Mouse (Mus musculus): Measurements from ENCODE around the gene Asphd1. TPM values are rescaled to one million over a fixed set of nuclear protein-coding genes. Genes with fewer than 3 reads are reported as not detected.

Asphd1 gene
- polyA plus RNA-seq, 1 experiment from 2014 or later, result not detected

GRCm38 (mm10) chr7:126967361-126967760 lies 18.0 kb upstream of the Asphd1 start:
- peaks cover 23% of the 10 kb centered on the region for H3K27me3 ChIP-seq (ENCODE audit: low read depth, poor library complexity, severe bottlenecking)
- H3K27ac ChIP-seq, result no peak overlapping the region
- DNase-seq (ENCODE audit: low spot score), result no peak
- H3K9me3 ChIP-seq (replicated peaks), result no peaks in the 10 kb centered on the region
- H3K4me1 ChIP-seq, result 0 out of 2 replicates have a peak, but pooled peaks cover 5% of the 10 kb centered on the region
- no peaks in the 10 kb centered on the region for H3K36me3 ChIP-seq
- WGBS, result 60% methylated on average over 6 of the region's 6 CpGs
- H3K4me3 ChIP-seq, result no peak overlapping the region

- H3K27ac ChIP-seq, result no peak overlapping the region
- H3K4me3 ChIP-seq, result no peak overlapping the region
- H3K27me3 ChIP-seq (ENCODE audit: low read depth, poor library complexity, severe bottlenecking), result peaks cover 31% of the 10 kb centered on the region
- no peaks in the 10 kb centered on the region for H3K36me3 ChIP-seq
- 0 out of 2 replicates have a peak, but pooled peaks cover 5% of the 10 kb centered on the region for H3K4me1 ChIP-seq
- H3K9me3 ChIP-seq (replicated peaks), result no peaks in the 10 kb centered on the region
- DNase-seq (ENCODE audit: low spot score), result no peak
- WGBS, result 87% methylated on average over 3 of the region's 3 CpGs
Observed at GRCm38 (mm10) chr7:126965568-126965967, 16.2 kb upstream of the Asphd1 start.

GRCm38 (mm10) chr7:126963548-126964286 lies 14.3 kb upstream of the Asphd1 start:
- peak; percentile 64 for DNase-seq (ENCODE audit: low spot score)
- Histone ChIP-seq H3K4me1 (0 out of 2 replicates have a peak, but pooled peaks cover 5% of the 10 kb centered on the region), H3K9me3 (replicated peaks) (no peaks in the 10 kb centered on the region), H3K36me3 (no peaks in the 10 kb centered on the region), H3K4me3 (0 out of 2 replicates have a peak overlapping the region, but pooled peaks have one; percentile 9), H3K27me3 (ENCODE audit: low read depth, poor library complexity, severe bottlenecking) (peaks cover 31% of the 10 kb centered on the region), H3K27ac (no peak overlapping the region)
- WGBS, result 27% methylated on average over 19 of the region's 19 CpGs

GRCm38 (mm10) chr7:126961965-126962364 lies 12.6 kb upstream of the Asphd1 start:
- 89% methylated on average over 4 of the region's 4 CpGs for WGBS
- Histone ChIP-seq H3K4me1 (0 out of 2 replicates have a peak, but pooled peaks cover 5% of the 10 kb centered on the region), H3K4me3 (no peak overlapping the region), H3K27ac (no peak overlapping the region), H3K9me3 (replicated peaks) (no peaks in the 10 kb centered on the region), H3K36me3 (no peaks in the 10 kb centered on the region), H3K27me3 (ENCODE audit: low read depth, poor library complexity, severe bottlenecking) (peaks cover 31% of the 10 kb centered on the region)
- DNase-seq (ENCODE audit: low spot score), result no peak

- Histone ChIP-seq H3K4me1 (0 out of 2 replicates have a peak, but pooled peaks cover 5% of the 10 kb centered on the region), H3K9me3 (replicated peaks) (no peaks in the 10 kb centered on the region), H3K4me3 (no peak overlapping the region), H3K36me3 (no peaks in the 10 kb centered on the region), H3K27me3 (ENCODE audit: low read depth, poor library complexity, severe bottlenecking) (peaks cover 31% of the 10 kb centered on the region), H3K27ac (no peak overlapping the region)
- 88% methylated on average over 5 of the region's 5 CpGs for WGBS
- no peak for DNase-seq (ENCODE audit: low spot score)
Observed at GRCm38 (mm10) chr7:126961095-126961494, 11.7 kb upstream of the Asphd1 start.

- 73% methylated on average over 9 of the region's 9 CpGs for WGBS
- no peaks in the 10 kb centered on the region for H3K9me3 ChIP-seq (replicated peaks)
- no peak overlapping the region for H3K4me3 ChIP-seq
- H3K36me3 ChIP-seq, result no peaks in the 10 kb centered on the region
- no peak overlapping the region for H3K27ac ChIP-seq
- DNase-seq (ENCODE audit: low spot score), result no peak
- 0 out of 2 replicates have a peak, but pooled peaks cover 5% of the 10 kb centered on the region for H3K4me1 ChIP-seq
- H3K27me3 ChIP-seq (ENCODE audit: low read depth, poor library complexity, severe bottlenecking), result peaks cover 31% of the 10 kb centered on the region
Observed at GRCm38 (mm10) chr7:126959780-126960179, 10.4 kb upstream of the Asphd1 start.

- H3K27ac ChIP-seq, result no peak overlapping the region
- peaks cover 38% of the 10 kb centered on the region for H3K27me3 ChIP-seq (ENCODE audit: low read depth, poor library complexity, severe bottlenecking)
- H3K36me3 ChIP-seq, result no peaks in the 10 kb centered on the region
- no peaks in the 10 kb centered on the region for H3K9me3 ChIP-seq (replicated peaks)
- peaks cover 11% of the 10 kb centered on the region for H3K4me1 ChIP-seq
- H3K4me3 ChIP-seq, result no peak overlapping the region
- no peak for DNase-seq (ENCODE audit: low spot score)
- WGBS, result 60% methylated on average over 3 of the region's 3 CpGs
Observed at GRCm38 (mm10) chr7:126955125-126955524, 5.7 kb upstream of the Asphd1 start.

- 0% methylated on average over 8 of the region's 8 CpGs for WGBS
- Histone ChIP-seq H3K4me3 (0 out of 2 replicates have a peak overlapping the region, but pooled peaks have one; percentile 13), H3K4me1 (peaks cover 27% of the 10 kb centered on the region), H3K27me3 (ENCODE audit: low read depth, poor library complexity, severe bottlenecking) (peaks cover 60% of the 10 kb centered on the region), H3K27ac (no peak overlapping the region), H3K36me3 (no peaks in the 10 kb centered on the region), H3K9me3 (replicated peaks) (no peaks in the 10 kb centered on the region)
- DNase-seq (ENCODE audit: low spot score), result no peak
Observed at GRCm38 (mm10) chr7:126952646-126953045, 3.3 kb upstream of the Asphd1 start.

GRCm38 (mm10) chr7:126951741-126952140 lies 2.4 kb upstream of the Asphd1 start:
- Histone ChIP-seq H3K36me3 (no peaks in the 10 kb centered on the region), H3K9me3 (replicated peaks) (no peaks in the 10 kb centered on the region), H3K4me3 (no peak overlapping the region), H3K27me3 (ENCODE audit: low read depth, poor library complexity, severe bottlenecking) (peaks cover 60% of the 10 kb centered on the region), H3K27ac (no peak overlapping the region), H3K4me1 (peaks cover 27% of the 10 kb centered on the region)
- no peak for DNase-seq (ENCODE audit: low spot score)
- 23% methylated on average over 4 of the region's 4 CpGs for WGBS

GRCm38 (mm10) chr7:126950647-126951615 lies 1.5 kb upstream of the Asphd1 start:
- DNase-seq (ENCODE audit: low spot score), result no peak
- Histone ChIP-seq H3K4me1 (peaks cover 27% of the 10 kb centered on the region), H3K9me3 (replicated peaks) (no peaks in the 10 kb centered on the region), H3K36me3 (no peaks in the 10 kb centered on the region), H3K27ac (no peak overlapping the region), H3K27me3 (ENCODE audit: low read depth, poor library complexity, severe bottlenecking) (peaks cover 60% of the 10 kb centered on the region), H3K4me3 (peak overlapping the region; percentile 59)
- 5% methylated on average over 26 of the region's 26 CpGs for WGBS

GRCm38 (mm10) chr7:126949793-126950646 lies 638 bp upstream of the Asphd1 start, which contains the start of gene Sez6l2:
Sez6l2 (plus strand) TSS chr7:126950563.
- Histone ChIP-seq H3K9me3 (replicated peaks) (no peaks in the 10 kb centered on the region), H3K27ac (no peak within 1 kb of the TSS), H3K4me3 (peak within 1 kb of the TSS; percentile 59), H3K27me3 (ENCODE audit: low read depth, poor library complexity, severe bottlenecking) (peaks cover 60% of the 10 kb centered on the region), H3K36me3 (peaks cover 4% of the 10 kb centered on the region), H3K4me1 (peaks cover 27% of the 10 kb centered on the region)
- DNase-seq (ENCODE audit: low spot score), result peak; percentile 99
- WGBS, result under 1% methylated on average over 42 of the region's 42 CpGs

GRCm38 (mm10) chr7:126948626-126949025 lies 756 bp downstream of the Asphd1 start:
- Histone ChIP-seq H3K4me1 (peaks cover 27% of the 10 kb centered on the region), H3K36me3 (peaks cover 16% of the 10 kb centered on the region), H3K27ac (no peak overlapping the region), H3K4me3 (no peak overlapping the region), H3K27me3 (ENCODE audit: low read depth, poor library complexity, severe bottlenecking) (peaks cover 56% of the 10 kb centered on the region), H3K9me3 (replicated peaks) (no peaks in the 10 kb centered on the region)
- WGBS, result 72% methylated on average over 10 of the region's 10 CpGs
- DNase-seq (ENCODE audit: low spot score), result no peak
